Mouse (Mus musculus): ENCODE measurements around the gene Asb16. TPM values are rescaled to one million over a fixed set of nuclear protein-coding genes. Genes with fewer than 3 reads are reported as not detected.

Gene Asb16
- 0.47 and 0.55 TPM in 2 replicates for polyA plus RNA-seq (2012; rRNA removed)

DNA sequence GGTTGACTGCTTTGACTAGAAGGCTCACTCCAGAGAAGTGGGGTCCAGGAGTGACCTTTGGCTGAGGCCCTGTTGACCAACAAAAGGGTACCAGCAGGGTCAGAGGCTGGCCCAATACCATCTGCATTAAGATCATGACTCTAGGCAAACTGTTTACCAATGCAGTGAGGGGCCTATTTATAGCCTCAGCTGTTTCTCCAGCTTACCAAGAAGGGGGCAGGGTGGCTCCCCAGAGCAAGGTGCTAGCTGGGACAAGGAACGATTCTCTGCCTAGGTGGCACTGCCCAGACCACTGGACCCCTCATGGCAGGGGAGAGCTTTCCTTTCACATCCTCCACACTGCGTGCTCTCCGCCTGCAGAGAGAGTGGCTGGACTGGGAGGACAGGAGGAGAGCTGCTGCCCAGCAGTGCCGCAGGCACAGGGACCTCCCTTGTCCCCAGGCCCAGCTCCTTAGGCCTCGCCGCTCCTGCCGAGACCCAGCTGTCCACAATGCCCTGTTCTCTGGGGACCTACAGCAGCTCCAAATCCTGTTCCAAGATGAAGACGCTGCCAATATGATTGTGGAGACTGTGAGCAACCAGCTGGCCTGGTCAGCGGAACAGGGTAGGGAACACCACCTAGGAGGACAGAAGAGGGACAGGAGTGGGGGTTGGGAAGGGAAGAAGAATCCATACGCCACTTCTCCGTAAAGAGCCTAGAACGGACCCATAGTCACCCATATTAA is at the start of gene Asb16:
Gene Asb16 (plus strand): TSS at position 224 of the 725 bp plus-strand sequence.
- WGBS = 87% methylated on average over 12 of the region's 12 CpGs
- DNase-seq (ENCODE audit: low read depth, low spot score) = no peak

DNA sequence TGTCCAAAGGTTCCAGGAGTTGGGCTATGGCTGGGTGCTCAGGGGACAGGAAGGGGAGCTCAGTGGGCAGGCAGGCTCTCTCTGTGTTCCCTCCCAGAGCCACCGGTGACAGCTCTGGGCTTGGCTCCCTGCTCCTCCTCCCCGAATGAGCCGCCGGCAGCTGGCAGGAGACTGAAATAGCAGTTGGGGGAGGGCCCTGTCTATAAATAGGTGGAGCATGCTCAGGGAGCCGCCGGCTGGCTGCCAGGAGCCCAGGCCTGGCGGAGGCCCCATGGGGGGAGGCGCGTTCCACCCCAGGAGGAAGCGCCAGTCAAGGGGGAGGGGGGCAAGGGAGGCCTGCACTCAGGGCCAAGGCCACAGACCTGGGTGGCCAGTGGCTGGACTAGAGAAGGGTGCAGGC is 49.8 kb upstream of the Asb16 start:
- WGBS = 0% methylated on average over 10 of the region's 10 CpGs
- peak; percentile 80 for DNase-seq (ENCODE audit: low read depth, low spot score)

DNA sequence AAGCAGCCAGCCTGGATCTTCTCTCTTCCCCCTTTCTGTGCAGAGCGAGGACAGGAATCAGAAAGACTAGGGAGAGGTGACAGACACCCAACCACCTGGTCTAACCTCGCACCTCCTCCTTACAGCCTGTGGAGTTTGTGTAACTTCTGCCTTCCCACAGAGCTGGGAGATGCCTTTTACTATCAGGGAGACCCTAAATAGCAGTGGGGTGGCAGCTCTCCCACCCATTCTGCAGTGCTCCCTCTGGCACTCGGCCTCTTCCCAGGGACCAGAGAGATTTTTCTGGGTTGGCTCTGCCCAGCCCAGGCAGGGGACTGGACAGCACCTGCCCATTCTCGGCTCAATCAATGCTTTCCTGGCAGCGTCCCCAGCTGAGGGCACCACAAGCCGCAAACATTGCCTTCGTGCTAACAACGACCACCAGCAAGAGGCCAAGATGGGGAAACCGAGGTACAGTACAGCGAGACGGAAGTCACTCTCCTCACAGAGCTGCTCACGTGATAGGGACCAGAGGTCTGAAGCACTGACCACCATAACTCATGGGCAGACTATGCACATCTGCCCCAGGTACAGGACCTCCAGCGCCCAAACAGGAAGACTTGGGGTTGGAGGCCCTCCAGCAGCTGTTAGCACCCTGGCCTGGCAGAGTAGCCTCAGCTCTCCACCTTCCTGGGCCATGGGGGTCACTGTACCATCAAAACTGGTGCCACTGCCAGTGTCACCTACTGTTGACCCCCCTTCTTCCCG is 49.1 kb upstream of the Asb16 start:
- DNase-seq (ENCODE audit: low read depth, low spot score) = no peak
- WGBS = 37% methylated on average over 14 of the region's 14 CpGs

DNA sequence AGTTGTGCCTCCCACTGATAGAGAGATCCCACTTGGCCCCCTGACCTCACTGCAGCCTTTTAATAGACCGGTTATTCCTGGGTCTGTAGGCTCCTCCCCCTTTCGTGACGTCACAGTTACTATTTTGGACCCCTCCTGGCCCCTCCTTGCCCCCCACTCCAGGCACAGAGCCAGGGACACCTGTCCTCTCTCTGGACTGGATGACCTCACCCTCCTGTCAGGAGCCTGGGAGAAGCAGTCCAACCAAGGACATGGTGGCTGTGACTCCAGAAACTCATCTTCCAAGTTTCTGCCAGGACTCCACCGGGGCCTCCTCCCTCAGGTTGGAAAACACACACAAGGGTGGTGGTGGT is 48.6 kb upstream of the Asb16 start:
- 38% methylated on average over 4 of the region's 4 CpGs for WGBS
- no peak for DNase-seq (ENCODE audit: low read depth, low spot score)

DNA sequence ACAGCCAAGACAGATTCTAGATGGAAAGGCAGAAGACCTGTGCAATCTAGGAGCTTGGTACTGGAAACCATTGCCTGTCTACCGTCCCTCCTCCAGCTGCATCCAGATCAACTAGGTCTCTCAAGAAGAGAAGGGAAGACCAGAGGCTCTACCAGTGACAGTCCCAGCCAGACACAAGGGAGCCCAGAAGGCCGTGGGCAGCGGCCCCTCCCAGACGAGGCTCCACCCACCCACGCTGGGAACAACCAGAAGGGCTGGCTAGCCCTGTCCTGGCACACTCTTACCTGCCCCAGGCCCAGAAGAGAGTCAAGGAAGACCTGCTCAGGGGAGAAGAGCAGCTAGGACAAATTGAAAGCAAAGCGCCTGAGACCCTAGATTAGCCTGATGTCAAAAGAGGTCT is 48.1 kb upstream of the Asb16 start:
- 32% methylated on average over 6 of the region's 6 CpGs for WGBS
- DNase-seq (ENCODE audit: low read depth, low spot score) = no peak

DNA sequence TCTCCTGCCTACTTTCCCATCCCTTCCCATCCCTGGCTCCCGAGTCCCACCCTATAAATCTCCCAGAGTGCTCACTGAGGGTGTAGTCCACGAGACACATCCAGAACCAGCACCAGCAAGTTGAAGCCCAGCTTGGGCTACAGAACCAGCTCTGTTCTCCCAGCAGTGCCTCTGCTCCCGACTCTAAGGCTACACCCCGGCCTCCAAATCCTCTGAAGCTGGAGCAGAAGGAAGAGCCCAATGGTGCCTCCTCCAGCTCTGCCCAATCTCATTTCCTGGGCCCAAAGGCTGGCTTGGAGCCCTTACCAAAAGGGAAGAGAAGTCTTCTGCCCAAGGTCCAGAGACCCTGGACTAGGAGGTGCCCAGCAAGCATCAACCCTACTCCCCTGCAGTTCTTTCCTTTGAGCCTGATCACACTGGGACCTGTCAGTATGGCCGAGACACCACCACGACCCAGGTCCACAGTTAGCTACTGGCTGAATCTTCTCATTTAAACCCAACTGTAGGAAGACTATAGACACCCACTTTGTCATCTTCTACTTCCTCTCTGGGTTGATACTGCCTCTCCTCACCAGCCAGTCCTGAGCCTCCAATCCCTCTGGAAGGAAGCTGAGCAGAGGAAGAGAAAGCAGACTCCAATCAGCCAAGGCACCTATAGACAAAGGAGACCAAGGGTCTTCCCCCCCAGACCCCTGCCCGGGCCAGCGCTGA is 47.1 kb upstream of the Asb16 start:
- no peak for DNase-seq (ENCODE audit: low read depth, low spot score)
- WGBS = 84% methylated on average over 8 of the region's 8 CpGs

DNA sequence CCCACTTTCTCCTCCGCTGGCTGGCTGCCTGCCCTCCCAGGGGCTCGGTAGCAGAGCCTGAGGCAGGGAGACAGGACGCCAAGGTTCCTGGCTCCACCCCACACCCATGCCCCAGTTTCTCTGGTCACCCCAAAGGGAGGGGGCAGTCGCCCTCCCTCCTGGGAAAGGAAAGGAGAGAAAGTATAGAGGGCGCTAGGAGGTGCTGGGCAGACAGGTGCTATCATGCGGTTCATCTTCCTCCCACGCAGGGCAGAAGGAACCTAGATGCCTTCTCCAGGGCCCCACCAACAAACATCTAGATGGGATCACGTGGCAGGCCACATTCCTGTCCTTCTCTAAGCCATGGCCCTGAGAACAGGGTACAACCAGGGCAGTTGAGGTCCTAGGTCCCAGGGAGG is 46.6 kb upstream of the Asb16 start:
- 68% methylated on average over 8 of the region's 8 CpGs for WGBS
- DNase-seq (ENCODE audit: low read depth, low spot score) = no peak

DNA sequence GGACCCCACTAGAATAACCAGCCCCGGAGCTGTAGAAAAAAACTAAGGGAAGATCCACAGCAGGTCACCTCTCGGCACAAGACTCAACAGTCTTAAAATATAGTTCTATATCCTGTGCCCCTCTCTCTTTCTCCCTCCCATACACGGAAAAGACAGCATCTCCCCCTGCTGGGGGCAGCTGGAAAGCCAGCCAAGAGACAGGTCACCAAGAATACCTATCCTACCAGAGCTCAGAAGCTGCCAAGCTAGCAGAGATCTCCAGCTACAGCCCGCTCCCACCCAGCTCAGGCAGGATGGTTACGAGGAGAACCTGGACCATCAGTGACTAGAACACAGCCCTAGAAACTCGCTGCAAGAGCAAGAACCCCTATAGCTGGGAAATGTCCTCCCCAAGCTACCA is 45.4 kb upstream of the Asb16 start:
- WGBS = 59% methylated on average over 6 of the region's 6 CpGs
- DNase-seq (ENCODE audit: low read depth, low spot score) = no peak

DNA sequence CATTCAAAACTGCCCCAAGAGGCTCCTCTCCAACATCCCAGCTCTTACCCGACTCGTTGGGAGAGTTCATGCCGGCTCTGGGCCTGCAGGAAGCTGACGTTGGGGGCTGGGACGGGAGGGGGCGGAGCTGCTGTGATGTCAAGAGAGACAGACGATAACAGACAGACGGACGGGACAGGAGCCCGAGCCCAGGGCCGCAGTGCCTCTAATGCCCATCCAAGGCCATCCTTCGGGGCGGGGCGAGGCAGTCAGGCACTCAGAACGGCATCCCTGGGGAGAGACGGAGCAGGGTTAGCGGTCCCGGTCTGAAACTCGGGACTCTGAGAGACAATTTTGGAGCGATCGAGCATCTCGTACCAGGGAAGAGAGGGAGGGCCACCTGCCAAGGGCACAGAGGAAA is 43.9 kb upstream of the Asb16 start:
- no peak for DNase-seq (ENCODE audit: low read depth, low spot score)
- WGBS = 39% methylated on average over 22 of the region's 22 CpGs

DNA sequence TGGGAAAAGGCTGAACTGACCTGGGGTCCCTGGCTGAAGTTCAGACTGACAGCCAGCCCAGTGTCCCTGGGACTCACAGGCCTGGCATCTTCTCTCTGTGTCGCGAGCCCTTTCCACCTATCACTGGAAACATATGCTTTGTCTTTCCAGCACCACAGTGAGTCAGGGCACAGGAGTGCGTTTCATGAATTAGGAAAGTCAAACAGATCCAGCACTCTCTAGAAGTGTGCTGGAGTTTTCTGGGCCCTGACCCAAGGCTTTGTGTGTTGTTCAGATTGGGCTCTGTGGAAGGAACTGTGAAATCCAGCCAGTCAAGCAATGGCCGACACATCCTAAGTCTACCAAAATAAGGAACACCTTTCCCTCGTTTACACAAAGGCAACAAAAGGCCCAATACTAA is 43.3 kb upstream of the Asb16 start:
- DNase-seq (ENCODE audit: low read depth, low spot score) = no peak
- 54% methylated on average over 5 of the region's 5 CpGs for WGBS

DNA sequence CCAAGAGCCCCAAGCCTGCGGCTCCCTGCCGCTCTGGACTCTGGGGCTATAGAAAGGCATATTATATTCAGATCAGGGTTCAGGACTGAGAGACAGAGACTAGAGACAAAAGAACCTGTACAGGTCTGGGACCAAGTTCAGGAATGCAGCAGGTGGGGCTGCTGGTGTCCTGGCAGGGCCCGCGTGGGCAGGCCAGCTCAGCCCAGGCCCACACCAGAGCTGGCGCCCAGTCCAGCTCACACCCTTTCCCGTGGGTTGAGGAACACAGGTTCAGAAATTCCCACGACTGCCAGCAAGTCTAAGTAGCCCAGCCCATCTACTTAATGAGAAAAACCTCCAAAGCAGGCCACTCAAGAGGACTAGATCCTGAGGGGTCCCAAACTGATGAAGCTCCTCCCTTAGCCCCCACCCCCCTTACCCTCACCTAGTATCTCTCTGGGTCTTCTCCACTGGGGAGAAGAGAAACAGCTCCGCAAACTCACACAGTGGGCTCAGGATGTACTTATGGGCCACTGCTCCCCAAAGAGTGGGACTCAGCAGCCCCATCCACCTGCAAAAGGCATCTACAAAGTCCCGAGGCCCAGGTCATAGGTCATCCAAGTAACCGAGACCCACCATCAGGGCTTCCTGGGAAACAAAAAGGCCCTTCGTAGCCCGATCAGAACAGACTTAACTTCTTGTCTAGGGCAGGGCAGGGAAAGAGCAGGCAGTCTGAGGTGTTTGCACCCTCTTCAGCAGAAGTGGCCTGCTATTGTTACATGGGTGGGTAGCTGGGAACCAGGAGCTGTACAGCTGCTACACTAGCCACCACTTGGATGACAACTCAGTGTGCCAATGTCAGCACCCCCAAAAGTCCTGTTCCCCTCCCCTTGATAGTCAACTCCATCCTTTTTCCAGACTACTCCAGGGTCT is 42.2 kb upstream of the Asb16 start:
- WGBS = 70% methylated on average over 12 of the region's 12 CpGs
- DNase-seq (ENCODE audit: low read depth, low spot score) = no peak

DNA sequence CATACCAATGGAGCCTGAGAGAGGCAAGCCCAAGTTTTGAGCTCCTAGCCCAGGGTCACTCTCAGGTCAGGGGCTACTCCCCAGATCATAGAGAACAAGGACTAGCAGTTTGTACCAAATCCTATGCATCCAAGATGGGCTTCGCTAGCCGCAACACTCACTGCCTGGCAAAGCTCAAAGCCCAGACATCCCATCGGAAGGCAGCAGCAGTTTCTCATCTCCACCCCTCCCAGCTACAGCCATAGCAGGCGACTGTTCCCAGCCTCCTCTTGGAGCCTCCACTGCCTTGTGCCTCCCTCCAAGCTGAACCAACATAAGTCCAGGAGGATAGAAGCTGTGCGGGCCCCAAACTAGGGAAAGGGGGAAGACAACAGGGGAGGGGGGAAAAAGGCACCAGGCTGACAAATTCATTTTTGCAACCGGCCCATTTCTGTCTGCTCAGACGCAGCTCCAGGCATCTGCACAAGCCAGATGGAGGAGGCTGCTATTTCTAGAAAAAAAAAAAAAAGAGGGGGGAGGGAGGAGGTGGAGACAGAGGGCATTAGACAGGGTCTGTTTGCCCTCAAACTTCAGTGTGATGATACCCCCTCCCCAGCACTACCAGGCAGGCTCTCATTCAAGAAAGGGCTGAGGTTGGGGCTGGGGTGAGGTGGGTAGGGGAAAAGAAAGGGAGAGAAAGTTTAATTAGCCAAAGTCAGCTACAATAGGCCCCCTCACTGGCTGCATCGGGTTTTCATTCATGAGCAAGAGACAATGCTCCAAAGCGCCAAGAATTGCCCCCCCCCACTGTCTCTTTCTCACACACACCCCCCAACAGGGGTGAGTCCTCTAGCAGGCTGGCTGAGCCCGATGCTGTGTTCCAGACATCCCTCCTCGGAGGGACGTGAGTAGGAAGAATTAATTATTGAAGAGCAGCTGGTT is 41.0 kb upstream of the Asb16 start:
- WGBS = 64% methylated on average over 12 of the region's 12 CpGs
- no peak for DNase-seq (ENCODE audit: low read depth, low spot score)

DNA sequence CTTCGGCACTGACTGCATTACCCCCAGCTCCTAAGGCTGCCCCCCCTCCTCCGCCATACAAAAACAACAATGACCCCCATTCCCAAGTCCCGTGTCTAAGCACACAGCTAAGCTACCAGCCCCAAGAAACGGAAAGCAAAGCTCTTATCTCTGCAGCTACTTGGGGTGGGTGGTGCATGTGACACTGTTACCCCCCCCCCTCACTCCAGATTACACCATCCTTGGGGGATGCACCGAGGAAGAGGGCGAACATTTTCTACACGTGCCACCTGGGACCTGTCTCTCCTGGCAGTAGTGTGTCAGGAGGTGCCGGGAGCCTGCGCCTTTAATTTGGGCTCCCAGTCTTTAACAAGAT is 40.4 kb upstream of the Asb16 start:
- WGBS = 65% methylated on average over 9 of the region's 9 CpGs
- no peak for DNase-seq (ENCODE audit: low read depth, low spot score)

DNA sequence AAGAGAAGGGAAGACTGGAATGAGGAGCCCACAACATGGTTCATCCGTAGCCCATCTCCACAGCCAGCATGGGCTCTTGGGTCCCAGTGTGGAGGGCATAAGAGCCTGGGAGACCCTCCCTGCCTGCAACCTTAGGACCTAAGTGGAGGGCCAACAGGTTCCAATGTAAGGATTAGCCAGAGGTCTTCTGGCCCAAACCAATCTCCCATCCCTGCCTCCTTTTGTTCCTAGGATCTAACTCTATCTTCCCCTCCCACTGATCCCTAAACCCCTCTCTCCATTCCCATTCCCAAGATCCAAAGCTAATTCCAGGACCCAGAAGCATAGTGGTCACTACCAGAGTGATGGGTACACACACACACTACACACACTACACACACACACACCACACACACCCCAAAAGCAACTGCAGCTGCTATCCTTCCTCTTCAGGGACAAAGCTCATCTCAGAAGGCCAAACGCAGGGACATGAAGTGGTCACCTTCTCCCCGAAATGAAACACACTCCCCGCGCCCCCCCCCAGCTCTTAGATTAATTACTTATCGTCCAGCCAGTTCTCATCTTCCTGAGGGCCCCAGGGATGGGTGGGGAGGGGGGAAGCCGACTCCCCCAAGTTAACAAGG is 39.8 kb upstream of the Asb16 start:
- WGBS = 15% methylated on average over 6 of the region's 7 CpGs
- DNase-seq (ENCODE audit: low read depth, low spot score) = no peak

DNA sequence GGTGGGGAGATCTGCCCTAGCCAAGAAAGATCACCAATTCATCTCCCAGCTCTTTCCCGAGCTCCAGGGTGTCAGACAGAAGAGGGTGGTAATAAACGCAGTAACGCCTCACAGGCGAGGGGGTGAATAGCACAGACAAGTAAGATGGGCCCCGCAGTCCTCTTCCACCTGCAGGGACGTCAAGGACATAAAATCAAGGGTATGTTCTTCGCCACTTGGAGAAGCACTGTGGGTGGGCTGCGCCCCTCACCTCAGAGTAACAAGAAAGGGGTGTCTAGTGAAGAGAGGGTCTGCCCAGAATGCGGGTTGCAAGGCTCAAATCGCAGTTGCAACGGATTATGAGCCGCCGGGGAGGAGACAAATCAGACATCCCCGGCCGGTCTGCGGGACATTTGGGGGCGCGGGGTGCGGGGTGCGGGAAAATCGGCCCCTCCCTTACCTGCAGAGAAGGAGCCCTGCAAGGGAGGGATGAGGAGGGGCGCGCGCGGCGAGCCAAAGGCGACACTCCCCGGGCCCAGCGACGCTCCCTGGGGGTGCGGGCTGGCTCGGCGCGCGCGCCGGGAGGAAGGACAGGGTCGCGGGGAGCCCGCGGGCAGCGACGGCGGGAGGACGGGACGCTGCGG is 39.1 kb upstream of the Asb16 start:
- DNase-seq (ENCODE audit: low read depth, low spot score) = no peak
- WGBS = under 1% methylated on average over 47 of the region's 47 CpGs

DNA sequence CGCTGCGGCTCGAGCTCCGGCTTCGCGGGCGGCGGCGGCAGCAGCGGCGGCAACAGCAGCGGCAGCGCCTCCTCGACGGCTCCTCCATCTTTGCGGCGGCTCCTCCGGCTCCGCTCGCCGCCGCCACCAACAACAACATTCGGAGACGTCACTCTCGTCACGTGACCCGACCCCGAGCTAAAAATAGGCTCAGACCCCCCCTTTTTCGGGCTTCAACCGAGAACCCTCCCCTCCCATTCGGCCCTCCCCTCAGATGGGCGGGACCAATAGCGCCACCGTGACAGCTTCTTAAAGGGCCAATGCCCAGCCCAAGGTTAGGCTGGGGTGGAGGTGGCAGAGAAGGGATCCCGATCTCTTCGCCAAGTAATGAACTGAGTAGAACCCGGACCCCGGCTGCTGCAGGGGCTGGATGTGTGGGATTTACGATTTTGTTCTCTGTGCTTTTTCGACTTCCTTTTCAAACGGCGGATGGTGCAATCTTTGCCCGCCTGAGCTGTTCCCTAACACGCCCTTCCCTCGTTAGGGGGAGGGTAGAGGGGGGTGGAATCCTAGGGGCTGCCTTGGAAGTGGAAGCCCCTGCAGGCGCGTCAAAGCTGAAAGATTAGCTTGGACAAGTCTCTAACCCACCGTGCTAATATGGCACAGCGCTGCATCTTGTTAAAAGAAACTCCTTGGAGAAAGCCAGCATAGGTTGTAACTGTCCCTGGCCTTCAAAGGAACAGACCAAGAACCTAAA is 38.4 kb upstream of the Asb16 start, which contains the start of gene Hdac5:
Gene Hdac5 (minus strand): TSS at position 161 of the 736 bp plus-strand sequence.
- DNase-seq (ENCODE audit: low read depth, low spot score) = peak; percentile 99
- WGBS = under 1% methylated on average over 48 of the region's 49 CpGs

DNA sequence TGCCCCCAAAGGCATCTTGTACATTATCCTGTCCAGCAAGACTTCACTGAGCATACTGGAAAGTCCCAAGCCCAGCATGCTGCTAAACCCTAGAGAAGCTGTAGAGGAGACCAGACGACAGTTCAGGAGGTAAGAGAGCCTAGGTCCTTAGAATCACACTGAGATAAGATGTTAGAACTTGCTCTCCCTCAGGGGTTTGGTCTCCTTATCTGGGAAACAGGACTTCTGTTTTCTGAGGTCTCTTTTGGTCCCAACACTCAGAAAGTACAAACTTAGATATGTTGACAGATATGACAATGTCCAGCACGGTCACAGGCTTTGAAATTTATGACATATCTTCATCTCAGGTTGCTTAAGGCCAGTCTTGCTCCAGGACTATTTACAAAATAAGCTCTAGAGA is 32.5 kb upstream of the Asb16 start:
- 74% methylated on average over 2 of the region's 2 CpGs for WGBS

More for the DNA sequence above, 32.5 kb upstream of the Asb16 start:
- DNase-seq (ENCODE audit: low read depth, low spot score) = no peak

Data from large intestine, adult 2 months (tissue).